Mouse (Mus musculus) urinary bladder, postnatal 25 days (tissue): ENCODE results near the gene Cdrt4.

Source experiments
- DNase-seq: peaks from one replicate; pipeline ENCODE4 v3.0.0; 2022; ENCODE audit warnings: low spot score

The Cdrt4 gene

GRCm38 (mm10) chr11:63040002-63040661, 89.1 kb downstream of the Cdrt4 start:
- no peak for DNase-seq
